10 mouse cellular contexts compared by ENCODE assay signal in genomic region chr16:92510835-92511772, GRCm38 (mm10). TPM values are rescaled to one million over a fixed set of nuclear protein-coding genes. Genes with fewer than 3 reads are reported as not detected.
DNase-seq lines count a peak whose midpoint lies in the region; ATAC-seq lines count a peak whose summit lies in the region.
"Had no signal": no experiment of that assay in that cellular context is flagged by ENCODE, and none has a peak within 500 bp of the region (broad histone marks: within the 10 kb centered on the region; RNA-seq: fewer than 3 reads in every experiment).

No protein-coding gene starts in this region.

- no peaks in the 10 kb centered on the region for H3K4me1 ChIP-seq in midbrain, embryonic 14.5 days (ENCODE audit: control insufficient read depth, insufficient read depth, low read length)
- H3K4me1 ChIP-seq in midbrain, embryonic 13.5 days (replicated peaks), result peaks cover 13% of the 10 kb centered on the region; the same call in 1 of the 2 replicates

- 50% methylated on average over 13 of the region's 13 CpGs for WGBS in midbrain, embryonic 14.5 days
- 58% methylated on average over 13 of the region's 13 CpGs for WGBS in midbrain, embryonic 13.5 days

- no peak overlapping the region for H3K9ac ChIP-seq in midbrain, embryonic 14.5 days (replicated peaks; ENCODE audit: low read length)
- H3K9ac ChIP-seq in midbrain, embryonic 13.5 days (replicated peaks), result no peak overlapping the region

- H3K4me2 ChIP-seq in midbrain, embryonic 14.5 days (ENCODE audit: low read length), result no peak overlapping the region
- no peak overlapping the region for H3K4me2 ChIP-seq in midbrain, embryonic 13.5 days (replicated peaks)
- H3K4me2 ChIP-seq: heart, embryonic 11.5 days had no signal

- H3K36me3 ChIP-seq in midbrain, embryonic 14.5 days (ENCODE audit: control insufficient read depth, insufficient read depth, low read length), result no peaks in the 10 kb centered on the region
- H3K36me3 ChIP-seq in midbrain, embryonic 13.5 days, result no peaks in the 10 kb centered on the region

- no peak overlapping the region for H3K27ac ChIP-seq in midbrain, embryonic 14.5 days (replicated peaks; ENCODE audit: low read depth, low read length)
- H3K27ac ChIP-seq in midbrain, embryonic 13.5 days, result no peak overlapping the region

- no peak overlapping the region for H3K4me3 ChIP-seq in midbrain, embryonic 14.5 days (replicated peaks; ENCODE audit: low read depth, low read length)
- no peak overlapping the region for H3K4me3 ChIP-seq in midbrain, embryonic 13.5 days (replicated peaks)

- no peaks in the 10 kb centered on the region for H3K9me3 ChIP-seq in midbrain, embryonic 14.5 days (ENCODE audit: control insufficient read depth, low read length)
- H3K9me3 ChIP-seq in midbrain, embryonic 13.5 days, result no peaks in the 10 kb centered on the region

- no peaks in the 10 kb centered on the region for H3K27me3 ChIP-seq in midbrain, embryonic 14.5 days (ENCODE audit: control insufficient read depth, insufficient read depth, low read length)
- H3K27me3 ChIP-seq in midbrain, embryonic 13.5 days, result no peaks in the 10 kb centered on the region

- ATAC-seq in midbrain, embryonic 14.5 days (ENCODE audit: low FRiP score, low TSS enrichment), result no peak
- no peak for ATAC-seq in midbrain, embryonic 13.5 days
- ATAC-seq in granulocyte monocyte progenitor cell, adult 5-6 weeks (replicated peaks; ENCODE audit: poor library complexity, severe bottlenecking), result peak; percentile 92
- no peak for ATAC-seq in activated CD4-positive, CD25-positive, alpha-beta regulatory T cell, adult 4 months

- peak; percentile 43 for DNase-seq in midbrain, embryonic 14.5 days
- DNase-seq in cerebellum, adult 9-10 months, result peak; percentile 34
- peak; percentile 32 for DNase-seq in lung, postnatal 25 days (ENCODE audit: low spot score)
- no peak for DNase-seq in retina, embryonic 14.5 days (ENCODE audit: low spot score)
- DNase-seq in kidney, postnatal 25 days, result no peak
- DNase-seq: kidney, adult 18-20 months had no signal

RNA-seq across cellular contexts. Expression of gene Clic6, which starts 25.6 kb away (rescaled TPM):
- polyA plus RNA-seq in midbrain, embryonic 14.5 days (2014; fragmentation: Nextera tagmentation; extraction: Ambion mirVana), result 0.91 TPM in 1 of 2 replicates, not detected in the other
- polyA plus RNA-seq in midbrain, embryonic 13.5 days (2015; fragmentation: Nextera tagmentation; extraction: Ambion mirVana), result 1.2 and 3.1 TPM in 2 replicates
- not detected in 2 replicates for total RNA-seq in granulocyte monocyte progenitor cell, adult 5-6 weeks (2014; fragmentation: Nextera tagmentation)
- total RNA-seq in granulocyte monocyte progenitor cell, adult 5-6 weeks (2017), result not detected in 2 replicates
- not detected for polyA plus RNA-seq in activated CD4-positive, CD25-positive, alpha-beta regulatory T cell, adult 4 months (2017; shearing (Covaris generic))

RNA-seq across cellular contexts. Expression of gene Rcan1, which starts 40.4 kb away (rescaled TPM):
- 63.4 and 71.1 TPM in 2 replicates for polyA plus RNA-seq in midbrain, embryonic 14.5 days (2014; fragmentation: Nextera tagmentation; extraction: Ambion mirVana)
- 46.8 and 47.4 TPM in 2 replicates for polyA plus RNA-seq in midbrain, embryonic 13.5 days (2015; fragmentation: Nextera tagmentation; extraction: Ambion mirVana)
- total RNA-seq in granulocyte monocyte progenitor cell, adult 5-6 weeks (2014; fragmentation: Nextera tagmentation), result 6.3 and 11.5 TPM in 2 replicates
- 7.4 and 8.0 TPM in 2 replicates for total RNA-seq in granulocyte monocyte progenitor cell, adult 5-6 weeks (2017)
- polyA plus RNA-seq in activated CD4-positive, CD25-positive, alpha-beta regulatory T cell, adult 4 months (2017; shearing (Covaris generic)), result 1 to 10 TPM; 2.3 to 2.9 TPM

Comparison
In these comparisons a context has a peak if more than half of its experiments do, and no peak if none do; other contexts are left out.
1. DNase-seq: peak in midbrain, embryonic 14.5 days (single experiment), cerebellum, adult 9-10 months (single experiment) and lung, postnatal 25 days (single experiment); none in retina, embryonic 14.5 days (single experiment) and kidney, postnatal 25 days (0 of 2).
2. RNA of gene Rcan1, which starts 40.4 kb away (polyA plus RNA-seq): 63.4 to 71.1 TPM in midbrain, embryonic 14.5 days and 46.8 to 47.4 TPM in midbrain, embryonic 13.5 days; 2.3 to 2.9 TPM in activated CD4-positive, CD25-positive, alpha-beta regulatory T cell, adult 4 months; every median in the first group is over 10 times any median in the second.